Mouse (Mus musculus) thymus, adult 2 months (tissue): ENCODE measurements around the gene Pycr1.

Source experiments
- CTCF ChIP-seq: fragments of 200-500 bp; IDR thresholded peaks from 2 replicates; pipeline ENCODE4 v1.5.1; 2012; ENCODE audit warnings: mild to moderate bottlenecking, control low read depth, low read length, moderate library complexity, borderline replicate concordance; ENCODE audit not compliant: control insufficient read depth, poor library complexity, insufficient read depth; ENCODE audit errors: extremely low read depth
- POLR2A ChIP-seq: fragments of 200-500 bp; IDR thresholded peaks from 2 replicates; pipeline ENCODE4 v1.6.1; 2012; ENCODE audit warnings: mild to moderate bottlenecking, low read length, control low read depth, moderate library complexity; ENCODE audit not compliant: control insufficient read depth, poor library complexity, insufficient read depth; ENCODE audit errors: extremely low read depth

DNA sequence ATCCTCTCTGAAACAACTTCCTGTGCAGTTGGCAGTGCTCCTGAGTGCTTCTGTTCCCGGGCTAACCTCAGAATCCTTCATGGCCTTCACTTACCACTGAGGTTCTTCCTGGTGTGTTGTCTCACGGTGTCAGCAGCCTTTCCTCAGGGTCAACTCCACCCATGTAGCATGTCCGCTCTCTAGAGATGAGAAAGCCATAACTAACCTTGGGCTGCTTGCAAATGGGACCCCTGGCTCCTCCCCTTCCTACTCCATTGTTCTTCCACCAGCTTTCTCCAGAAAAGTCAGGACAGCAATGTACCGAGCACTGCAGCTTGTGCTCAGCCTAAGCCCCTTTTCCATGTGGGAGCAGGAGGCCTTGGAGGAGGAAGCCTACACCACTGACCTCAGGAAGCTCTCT lies 36.8 kb downstream of the Pycr1 start:
- TF ChIP-seq POLR2A (no peak), CTCF (no peak)
